13 mouse cellular contexts compared by ENCODE assay signal in genomic region chr6:117966729-117967128, GRCm38 (mm10). TPM values are rescaled to one million over a fixed set of nuclear protein-coding genes. Genes with fewer than 3 reads are reported as not detected.
DNase-seq lines count a peak whose midpoint lies in the region; ATAC-seq and TF ChIP-seq lines count a peak whose summit lies in the region.
"Had no signal": no experiment of that assay in that cellular context is flagged by ENCODE, and none has a peak within 500 bp of the region (broad histone marks: within the 10 kb centered on the region; RNA-seq: fewer than 3 reads in every experiment).

No protein-coding gene starts in this region.

- H3K9ac ChIP-seq in liver, embryonic 14.5 days (replicated peaks): no peak overlapping the region
- no peak overlapping the region for H3K9ac ChIP-seq in forebrain, embryonic 11.5 days (ENCODE audit: low read length)
- H3K9ac ChIP-seq: forebrain, postnatal 0 days had no signal

- no peak overlapping the region for H3K4me3 ChIP-seq in liver, embryonic 14.5 days (ENCODE audit: insufficient read depth in 1 of 2, low read depth in 2 of 2, low read length in 2 of 2)
- no peak overlapping the region for H3K4me3 ChIP-seq in forebrain, embryonic 11.5 days (ENCODE audit: low read depth, low read length)

- H3K4me2 ChIP-seq in liver, embryonic 14.5 days (ENCODE audit: low read depth): no peak overlapping the region
- no peak overlapping the region for H3K4me2 ChIP-seq in forebrain, embryonic 11.5 days (ENCODE audit: low read depth, low read length, severe bottlenecking)

- no peaks in the 10 kb centered on the region for H3K9me3 ChIP-seq in liver, embryonic 14.5 days (ENCODE audit: control insufficient read depth, low read length)
- no peaks in the 10 kb centered on the region for H3K9me3 ChIP-seq in forebrain, embryonic 11.5 days (ENCODE audit: control insufficient read depth, low read length)

- H3K4me1 ChIP-seq in liver, embryonic 14.5 days (replicated peaks; ENCODE audit: control insufficient read depth in 2 of 2, insufficient read depth in 2 of 2, low read length in 1 of 2): no peaks in the 10 kb centered on the region
- no peaks in the 10 kb centered on the region for H3K4me1 ChIP-seq in forebrain, embryonic 11.5 days (replicated peaks; ENCODE audit: control insufficient read depth, insufficient read depth, low read length)

- no peak for TF ChIP-seq EP300 in liver, embryonic 14.5 days (IDR thresholded peaks at IDR 0.05; ENCODE audit: low read depth)

- no peak for DNase-seq in liver, embryonic 14.5 days (ENCODE audit: low read depth in 3 of 3, low spot score in 3 of 3)
- DNase-seq in liver: no peak
- peak; percentile 8 to 43 for DNase-seq in kidney, postnatal 25 days
- peak; percentile 23 for DNase-seq in splenic B cell, adult 2 months (ENCODE audit: low read depth, low spot score)
- DNase-seq in forebrain, embryonic 11.5 days (ENCODE audit: low spot score): no peak
- DNase-seq in adrenal gland, adult 18-20 months (ENCODE audit: low spot score in 2 of 2): no peak
- DNase-seq: forebrain, postnatal 0 days; spleen, adult 18-20 months had no signal

- 25% methylated on average over 9 of the region's 9 CpGs for WGBS in liver, embryonic 14.5 days (ENCODE audit: insufficient replicate concordance)
- 59% methylated on average over 9 of the region's 9 CpGs for WGBS in forebrain, embryonic 11.5 days

- H3K27ac ChIP-seq in liver, embryonic 14.5 days: no peak overlapping the region
- no peak overlapping the region for H3K27ac ChIP-seq in forebrain, embryonic 11.5 days (ENCODE audit: low read depth, low read length)
- H3K27ac ChIP-seq: macrophage had no signal

- TF ChIP-seq CTCF in liver, embryonic 14.5 days (IDR thresholded peaks at IDR 0.05; ENCODE audit: low read depth): 0 out of 2 replicates have a peak, but pooled peaks have one; percentile 7

- no peak for ATAC-seq in liver, embryonic 14.5 days (ENCODE audit: insufficient read depth)
- ATAC-seq in granulocyte monocyte progenitor cell, adult 5-6 weeks (replicated peaks; ENCODE audit: poor library complexity, severe bottlenecking): peak; percentile 59
- no peak for ATAC-seq in forebrain, embryonic 11.5 days (replicated peaks; ENCODE audit: low FRiP score)
- ATAC-seq: forebrain, postnatal 0 days; hindbrain, embryonic 16.5 days had no signal

- no peaks in the 10 kb centered on the region for H3K27me3 ChIP-seq in liver, embryonic 14.5 days (ENCODE audit: control insufficient read depth, insufficient read depth, low read length)
- no peaks in the 10 kb centered on the region for H3K27me3 ChIP-seq in splenic B cell, adult 2 months (ENCODE audit: control insufficient read depth, insufficient read depth, low read length, poor library complexity, severe bottlenecking)
- no peaks in the 10 kb centered on the region for H3K27me3 ChIP-seq in forebrain, embryonic 11.5 days (ENCODE audit: control insufficient read depth, insufficient read depth, low read length)

- no peaks in the 10 kb centered on the region for H3K36me3 ChIP-seq in liver, embryonic 14.5 days (replicated peaks; ENCODE audit: control insufficient read depth, insufficient read depth, low read depth)
- no peaks in the 10 kb centered on the region for H3K36me3 ChIP-seq in splenic B cell, adult 2 months (ENCODE audit: control insufficient read depth, insufficient read depth, low read length, poor library complexity, severe bottlenecking)
- no peaks in the 10 kb centered on the region for H3K36me3 ChIP-seq in forebrain, embryonic 11.5 days (ENCODE audit: control insufficient read depth, insufficient read depth, low read length)

RNA-seq across cellular contexts. Expression of gene Fxyd4, which starts 29.2 kb away (rescaled TPM):
- not detected in 2 replicates for polyA plus RNA-seq in liver, embryonic 14.5 days (2012; rRNA removed)
- not detected in 2 replicates for polyA plus RNA-seq in liver, embryonic 14.5 days (2014; fragmentation: Nextera tagmentation; extraction: Ambion mirVana)
- not detected in 2 replicates for total RNA-seq in granulocyte monocyte progenitor cell, adult 5-6 weeks (2014; fragmentation: Nextera tagmentation)
- total RNA-seq in granulocyte monocyte progenitor cell, adult 5-6 weeks (2017): not detected in 2 replicates
- 2.8 and 3.9 TPM in 2 replicates for polyA plus RNA-seq in forebrain, embryonic 11.5 days (2014; fragmentation: Nextera tagmentation; extraction: Ambion mirVana)
- total RNA-seq in adrenal gland, adult 18-20 months (2021): not detected
- total RNA-seq: forebrain, postnatal 0 days; left cerebral cortex, adult 8-10 months; neutrophil, adult 5-6 weeks had no signal
- polyA plus RNA-seq: macrophage had no signal

RNA-seq across cellular contexts. Expression of gene Rasgef1a, which starts 44.5 kb away (rescaled TPM):
- 0.04 TPM in 2 replicates for polyA plus RNA-seq in liver, embryonic 14.5 days (2012; rRNA removed)
- polyA plus RNA-seq in liver, embryonic 14.5 days (2014; fragmentation: Nextera tagmentation; extraction: Ambion mirVana): not detected in 2 replicates
- total RNA-seq in granulocyte monocyte progenitor cell, adult 5-6 weeks (2014; fragmentation: Nextera tagmentation): not detected in 2 replicates
- not detected in 2 replicates for total RNA-seq in granulocyte monocyte progenitor cell, adult 5-6 weeks (2017)
- 0.13 and 0.20 TPM in 2 replicates for polyA plus RNA-seq in forebrain, embryonic 11.5 days (2014; fragmentation: Nextera tagmentation; extraction: Ambion mirVana)
- total RNA-seq in adrenal gland, adult 18-20 months (2021): under 1 TPM; 0.29 to 0.30 TPM

Comparison
In these comparisons a context has a peak if more than half of its experiments do, and no peak if none do; other contexts are left out.
1. DNase-seq: peak in kidney, postnatal 25 days (2 of 2) and splenic B cell, adult 2 months (single experiment); none in liver, embryonic 14.5 days (0 of 3), liver (single experiment), forebrain, embryonic 11.5 days (single experiment) and adrenal gland, adult 18-20 months (0 of 2).